Mouse (Mus musculus) midbrain, embryonic 12.5 days (tissue): ENCODE measurements at regions not wholly inside any gene's neighbourhood (a gene's known extent, or its start where the extent isn't known, plus 50 kb on each side); places are given as distances from the start of the nearest gene placed in this dataset.

ENCODE experiments used
- ATAC-seq: fragments of 200-750 bp; cut with Nextera tagmentation; 2 replicates; pipeline ENCODE4 v1.8.0; 2017; ENCODE audit warnings: low read depth, moderate TSS enrichment, moderate library complexity; ENCODE audit not compliant: low FRiP score
- H3K27ac ChIP-seq: fragments of 300-500 bp; sonication (generic); replicated peaks from 2 replicates; pipeline ENCODE4 v1.5.1; 2016; ENCODE audit warnings: mild to moderate bottlenecking
- H3K27me3 ChIP-seq: fragments of 300-500 bp; sonication (generic); 2 replicates; pipeline ENCODE4 v1.6.1; 2016; ENCODE audit warnings: mild to moderate bottlenecking
- H3K36me3 ChIP-seq: fragments of 300-500 bp; sonication (generic); 2 replicates; pipeline ENCODE4 v1.6.1; 2016
- H3K4me1 ChIP-seq: fragments of 300-500 bp; sonication (generic); 2 replicates; pipeline ENCODE4 v1.6.1; 2016
- H3K4me2 ChIP-seq: fragments of 300-500 bp; sonication (generic); replicated peaks from 2 replicates; pipeline ENCODE4 v1.6.1; 2016; ENCODE audit warnings: mild to moderate bottlenecking, moderate library complexity
- H3K4me3 ChIP-seq: fragments of 300-500 bp; sonication (generic); 2 replicates; pipeline ENCODE4 v1.5.1; 2016; ENCODE audit warnings: mild to moderate bottlenecking
- H3K9ac ChIP-seq: fragments of 300-500 bp; sonication (generic); replicated peaks from 2 replicates; pipeline ENCODE4 v1.6.1; 2016; ENCODE audit warnings: mild to moderate bottlenecking, moderate library complexity
- H3K9me3 ChIP-seq: fragments of 300-500 bp; sonication (generic); 2 replicates; pipeline ENCODE4 v1.6.1; 2016; ENCODE audit warnings: mild to moderate bottlenecking
- WGBS: fragments of 180-500 bp; shearing (Covaris S2); methylation state at CpG from one replicate; pipeline ENCODE4 v1.1.7; 2016; 5-methylcytosine and 5-hydroxymethylcytosine counted together

- no peak overlapping the region for H3K9ac ChIP-seq
- no peaks in the 10 kb centered on the region for H3K9me3 ChIP-seq
- no peak overlapping the region for H3K4me2 ChIP-seq
- 71% methylated on average over 6 of the region's 6 CpGs for WGBS
- peaks cover 9% of the 10 kb centered on the region for H3K4me1 ChIP-seq
- H3K27ac ChIP-seq: no peak overlapping the region; the same call in 1 of the 2 replicates
- 0 out of 2 replicates have a peak, but pooled peaks cover 4% of the 10 kb centered on the region for H3K27me3 ChIP-seq
- no peak overlapping the region for H3K4me3 ChIP-seq
- ATAC-seq: no peak
- no peaks in the 10 kb centered on the region for H3K36me3 ChIP-seq
Observed at GRCm38 (mm10) chr5:107054900-107055452, 90.9 kb downstream of the Cdc7 start.

- no peak overlapping the region for H3K4me3 ChIP-seq
- ATAC-seq: peak; percentile 83
- H3K9ac ChIP-seq: no peak overlapping the region
- H3K4me2 ChIP-seq: no peak overlapping the region
- H3K27me3 ChIP-seq: 0 out of 2 replicates have a peak, but pooled peaks cover 4% of the 10 kb centered on the region
- no peak overlapping the region; the same call in 1 of the 2 replicates for H3K27ac ChIP-seq
- WGBS: 43% methylated on average over 3 of the region's 3 CpGs
- H3K9me3 ChIP-seq: no peaks in the 10 kb centered on the region
- H3K4me1 ChIP-seq: peaks cover 9% of the 10 kb centered on the region
- no peaks in the 10 kb centered on the region for H3K36me3 ChIP-seq
Observed at GRCm38 (mm10) chr5:107055455-107055854, 91.3 kb downstream of the Cdc7 start.
